Mouse (Mus musculus) left cerebral cortex, postnatal 10 days (tissue): ENCODE measurements around the gene Klhl36. TPM values are rescaled to one million over a fixed set of nuclear protein-coding genes. Genes with fewer than 3 reads are reported as not detected.
"Not testable (repeated sequence)": the region's sequence is repeated elsewhere in the genome, so short reads cannot be mapped to it uniquely, and the experiment has no call there.

Experiments used
- DNase-seq, 2 experiments: peaks; one replicate each; pipeline ENCODE4 v3.0.0; 2021 to 2022; ENCODE audit warnings: low spot score in 2 of 2, mixed read lengths in 1 of 2; ENCODE audit errors: extremely low spot score in 1 of 2
- intact Hi-C: fragments of 180-260 bp; cut with DNase I; formaldehyde crosslinking; loops from one replicate; pipeline ENCODE4 v1.15.1; 2025
- total RNA-seq, 2 experiments: library from RNA; stranded (reverse); gene quantifications; 2 replicates each; pipeline ENCODE4 v1.2.3; 2021

Klhl36 gene
- total RNA-seq, 2 experiments from 2014 or later: 7.3 to 8.2 TPM

GRCm38 (mm10) chr8:119832101-119832617, 29.9 kb upstream of the Klhl36 start:
- no peak for DNase-seq
- intact Hi-C loops: no loop called here

GRCm38 (mm10) chr8:119832931-119833330, 29.1 kb upstream of the Klhl36 start:
- no peak for DNase-seq
- intact Hi-C loops: no loop called here

- intact Hi-C loops: loop anchor here (5.0 kb wide), 1 partner anchor 37 kb away; no protein-coding TSS in a partner anchor
- no peak for DNase-seq
Measured at GRCm38 (mm10) chr8:119834676-119835075, 27.4 kb upstream of the Klhl36 start.

- intact Hi-C loops: loop anchor here (5.0 kb wide), 1 partner anchor 38 kb away; no protein-coding TSS in a partner anchor
- no peak for DNase-seq
Measured at GRCm38 (mm10) chr8:119835270-119835669, 26.8 kb upstream of the Klhl36 start.

- DNase-seq: no peak
- intact Hi-C loops: loop anchor here (5.0 kb wide), 1 partner anchor 40 kb away; no protein-coding TSS in a partner anchor
Measured at GRCm38 (mm10) chr8:119836831-119837230, 25.2 kb upstream of the Klhl36 start.

- intact Hi-C loops: loop anchor here (5.0 kb wide), 1 partner anchor 40 kb away; no protein-coding TSS in a partner anchor
- no peak for DNase-seq
Measured at GRCm38 (mm10) chr8:119837553-119838071, 24.5 kb upstream of the Klhl36 start.

GRCm38 (mm10) chr8:119838100-119838982, 23.7 kb upstream of the Klhl36 start:
- no peak for DNase-seq
- intact Hi-C loops: loop anchor here (5.0 kb wide), 1 partner anchor 41 kb away; no protein-coding TSS in a partner anchor

- intact Hi-C loops: loop anchor here (5.0 kb wide), 1 partner anchor 42 kb away; no protein-coding TSS in a partner anchor
- no peak for DNase-seq
Measured at GRCm38 (mm10) chr8:119838983-119839340, 23.1 kb upstream of the Klhl36 start.

GRCm38 (mm10) chr8:119839419-119840021, 22.5 kb upstream of the Klhl36 start:
- intact Hi-C loops: loop anchor here (5.0 kb wide), 2 partner anchors 42 to 152 kb away; no protein-coding TSS in a partner anchor

GRCm38 (mm10) chr8:119840275-119840808, 21.7 kb upstream of the Klhl36 start, which contains the start of gene Cotl1:
Gene Cotl1, minus strand, starts transcription at chr8:119840544.
- peak; percentile 96 to 98 for DNase-seq
- intact Hi-C loops: loop anchor here (5.0 kb wide), 1 partner anchor 153 kb away; no protein-coding TSS in a partner anchor

More at GRCm38 (mm10) chr8:119839419-119840021, 22.5 kb upstream of the Klhl36 start:
- DNase-seq: no peak

- no peak for DNase-seq
- intact Hi-C loops: loop anchor here (5.0 kb wide), 1 partner anchor 154 kb away; no protein-coding TSS in a partner anchor
Measured at GRCm38 (mm10) chr8:119840905-119841411, 21.1 kb upstream of the Klhl36 start.

- intact Hi-C loops: loop anchor here (1.0 to 5.0 kb wide), 2 partner anchors 59 to 156 kb away; no protein-coding TSS in a partner anchor
- peak; percentile 77 to 83 for DNase-seq
Measured at GRCm38 (mm10) chr8:119843444-119843843, 18.6 kb upstream of the Klhl36 start.

GRCm38 (mm10) chr8:119844577-119844976, 17.5 kb upstream of the Klhl36 start:
- DNase-seq: no peak
- intact Hi-C loops: loop anchor here (5.0 kb wide), 1 partner anchor 157 kb away; no protein-coding TSS in a partner anchor

- intact Hi-C loops, DNase-seq: not testable (repeated sequence)
Measured at GRCm38 (mm10) chr8:119845741-119846140, 16.3 kb upstream of the Klhl36 start.

- DNase-seq: no peak
- intact Hi-C loops: no loop called here
Measured at GRCm38 (mm10) chr8:119847232-119847922, 14.7 kb upstream of the Klhl36 start.

- no peak for DNase-seq
- intact Hi-C loops: no loop called here
Measured at GRCm38 (mm10) chr8:119853521-119853920, 8.5 kb upstream of the Klhl36 start.

GRCm38 (mm10) chr8:119854035-119854434, 8.0 kb upstream of the Klhl36 start:
- intact Hi-C loops: no loop called here
- DNase-seq: no peak

GRCm38 (mm10) chr8:119855656-119856055, 6.4 kb upstream of the Klhl36 start:
- intact Hi-C loops: no loop called here
- no peak for DNase-seq
